Mouse (Mus musculus) testis, adult 2 months (tissue): ENCODE results near the gene Fli1. TPM values are rescaled to one million over a fixed set of nuclear protein-coding genes. Genes with fewer than 3 reads are reported as not detected.

Experiments used
- H3K27ac ChIP-seq: fragments of 200-500 bp; 2 replicates; pipeline ENCODE4 v1.5.1; 2012; ENCODE audit warnings: low read depth, low read length; ENCODE audit not compliant: control insufficient read depth, insufficient read depth
- H3K27me3 ChIP-seq: fragments of 200-500 bp; 2 replicates; pipeline ENCODE4 v1.6.1; 2012; ENCODE audit warnings: mild to moderate bottlenecking, low read length, moderate library complexity; ENCODE audit not compliant: control insufficient read depth, insufficient read depth
- H3K36me3 ChIP-seq: fragments of 200-500 bp; 2 replicates; pipeline ENCODE4 v1.6.1; 2012; ENCODE audit warnings: mild to moderate bottlenecking, low read length; ENCODE audit not compliant: control insufficient read depth, insufficient read depth
- H3K4me1 ChIP-seq: fragments of 200-500 bp; 2 replicates; pipeline ENCODE4 v1.6.1; 2012; ENCODE audit warnings: low read length; ENCODE audit not compliant: control insufficient read depth, insufficient read depth
- H3K4me3 ChIP-seq: fragments of 200-500 bp; 2 replicates; pipeline ENCODE4 v1.5.1; 2012; ENCODE audit warnings: low read depth, mild to moderate bottlenecking, low read length, moderate library complexity, mixed read lengths; ENCODE audit not compliant: control insufficient read depth
- CTCF ChIP-seq: fragments of 200-500 bp; IDR thresholded peaks from 2 replicates; pipeline ENCODE4 v1.5.1; 2012; ENCODE audit warnings: low read depth, mild to moderate bottlenecking, inconsistent platforms, low read length, moderate library complexity; ENCODE audit not compliant: control insufficient read depth, insufficient read depth, insufficient replicate concordance
- POLR2A ChIP-seq: fragments of 200-500 bp; IDR thresholded peaks from 2 replicates; pipeline ENCODE4 v1.6.1; 2012; ENCODE audit warnings: low read depth, mild to moderate bottlenecking, inconsistent platforms, low read length, moderate library complexity; ENCODE audit not compliant: control insufficient read depth
- polyA plus RNA-seq: library from polyadenylated mRNA; depleted of rRNA; stranded (reverse); fragments of >200 nt; gene quantifications from 2 replicates; pipeline ENCODE4 v1.2.3, GENCODE M21; 2012

Gene Fli1
- polyA plus RNA-seq, 1 experiment, result 0.51 TPM

DNA sequence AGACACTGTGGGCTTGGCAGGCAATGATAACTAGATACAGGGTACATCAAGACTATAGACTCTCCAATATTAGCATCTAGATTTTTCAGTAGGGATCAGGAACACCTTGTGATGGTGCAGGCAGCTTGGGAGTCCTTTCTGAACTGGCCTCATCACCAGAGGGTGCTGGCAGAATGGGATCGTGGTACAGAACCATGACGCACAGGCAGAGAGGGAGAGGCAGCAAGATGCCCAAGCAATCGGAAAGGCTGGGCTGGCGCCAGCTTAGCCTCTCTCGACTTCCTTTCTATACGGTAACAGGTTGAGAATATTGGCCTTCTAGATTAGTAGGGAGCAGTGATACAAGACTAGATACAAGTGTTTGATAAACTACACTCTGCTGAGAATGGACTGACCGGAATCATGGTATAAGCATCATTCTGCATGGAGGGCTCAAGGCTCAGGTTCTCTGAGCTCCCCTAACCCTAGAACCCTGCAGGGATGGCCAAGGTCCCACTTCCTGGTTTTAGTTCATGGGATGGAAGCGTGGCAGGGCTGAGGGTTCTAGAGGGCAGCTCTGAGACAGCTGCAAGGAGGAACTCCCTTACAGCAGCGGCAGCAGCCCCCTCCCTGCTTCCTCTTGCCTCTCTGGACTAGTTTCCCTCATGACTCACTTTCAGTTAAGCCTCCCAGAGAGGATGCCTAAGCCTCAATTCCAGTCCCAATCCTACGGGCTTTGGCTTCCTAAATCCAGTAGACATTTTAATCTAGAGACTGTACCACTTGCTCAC is 67.9 kb downstream of the Fli1 start:
- no peaks in the 10 kb centered on the region for H3K4me1 ChIP-seq
- no peaks in the 10 kb centered on the region for H3K36me3 ChIP-seq
- no peak overlapping the region for H3K27ac ChIP-seq
- TF ChIP-seq CTCF (no peak), POLR2A (no peak)
- H3K27me3 ChIP-seq, result no peaks in the 10 kb centered on the region
- no peak overlapping the region for H3K4me3 ChIP-seq

DNA sequence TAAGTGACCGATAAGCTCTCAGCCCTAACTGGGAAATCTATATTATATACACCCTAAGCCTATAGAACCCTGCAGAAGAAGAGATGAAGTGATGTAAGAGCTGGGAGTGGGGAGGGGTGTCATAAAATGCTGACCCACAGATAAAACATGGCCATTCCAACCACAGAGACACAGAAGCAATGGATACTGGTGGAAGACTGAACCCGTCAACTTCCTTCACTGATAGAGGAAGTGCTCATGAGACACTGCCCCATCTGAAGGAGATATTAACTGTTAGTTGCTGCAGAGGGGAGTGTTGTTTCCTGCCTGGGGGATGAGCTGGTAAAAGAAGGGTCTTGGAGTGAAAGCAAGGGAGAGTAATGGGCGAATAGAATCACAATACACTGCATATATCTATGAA is 70.3 kb downstream of the Fli1 start:
- H3K36me3 ChIP-seq, result no peaks in the 10 kb centered on the region
- H3K27ac ChIP-seq, result no peak overlapping the region
- no peaks in the 10 kb centered on the region for H3K4me1 ChIP-seq
- no peaks in the 10 kb centered on the region for H3K27me3 ChIP-seq
- TF ChIP-seq POLR2A, result no peak
- no peak for TF ChIP-seq CTCF
- H3K4me3 ChIP-seq, result no peak overlapping the region

DNA sequence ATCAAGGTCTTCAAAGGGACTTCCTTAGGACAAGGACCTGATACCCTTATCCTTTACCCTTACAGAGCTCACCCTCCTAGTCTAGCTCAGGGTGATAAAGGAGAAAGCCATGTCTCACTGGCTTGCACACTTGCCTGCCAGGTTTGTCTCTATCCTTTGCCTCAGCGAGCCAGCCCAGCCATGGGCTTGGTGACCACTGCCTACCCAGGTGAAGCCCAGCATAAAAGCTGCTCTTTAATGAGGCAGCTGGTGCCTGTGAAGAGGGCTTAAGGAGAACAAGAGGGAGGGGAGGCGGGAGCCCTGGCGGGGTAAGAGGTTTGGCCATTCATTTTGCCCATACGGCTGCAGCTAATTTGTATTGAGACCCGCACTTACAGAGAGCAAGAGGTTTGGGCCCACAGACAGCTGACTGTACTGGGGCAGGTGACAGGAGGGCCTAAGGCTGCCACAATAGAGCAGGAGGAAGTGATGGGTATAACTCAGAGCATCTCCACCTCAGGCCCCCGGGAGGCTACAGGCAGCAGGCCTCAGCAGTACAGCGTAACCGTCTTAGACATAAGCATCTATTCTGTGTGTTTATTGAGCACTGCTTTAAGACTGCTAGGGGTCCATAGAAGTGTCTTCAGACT is 73.4 kb downstream of the Fli1 start:
- H3K4me1 ChIP-seq, result no peaks in the 10 kb centered on the region
- H3K36me3 ChIP-seq, result no peaks in the 10 kb centered on the region
- H3K4me3 ChIP-seq, result no peak overlapping the region
- no peaks in the 10 kb centered on the region for H3K27me3 ChIP-seq
- H3K27ac ChIP-seq, result no peak overlapping the region
- TF ChIP-seq CTCF, result no peak
- no peak for TF ChIP-seq POLR2A

DNA sequence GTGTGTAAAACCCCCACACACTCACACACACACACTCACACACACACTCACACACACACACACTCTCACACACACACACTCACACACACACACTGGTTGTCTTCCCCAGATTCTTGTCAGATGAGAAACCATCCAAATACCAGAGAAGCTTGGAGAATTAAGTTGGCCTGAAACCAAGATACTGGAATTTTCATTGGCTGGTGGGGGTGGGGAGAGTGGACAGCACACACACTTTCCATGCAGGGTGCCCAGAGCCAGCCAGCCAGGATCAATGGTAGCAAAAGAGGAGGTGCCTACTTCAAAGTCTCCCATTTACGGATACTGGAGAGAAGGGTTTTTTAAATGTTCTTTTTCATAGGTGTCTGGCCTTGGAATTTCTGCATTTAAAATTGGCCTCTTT is 74.3 kb downstream of the Fli1 start:
- no peak overlapping the region for H3K4me3 ChIP-seq
- H3K27ac ChIP-seq, result no peak overlapping the region
- no peaks in the 10 kb centered on the region for H3K27me3 ChIP-seq
- TF ChIP-seq POLR2A (no peak), CTCF (no peak)
- H3K36me3 ChIP-seq, result no peaks in the 10 kb centered on the region
- no peaks in the 10 kb centered on the region for H3K4me1 ChIP-seq

- Histone ChIP-seq H3K4me1 (no peaks in the 10 kb centered on the region), H3K36me3 (no peaks in the 10 kb centered on the region), H3K27me3 (no peaks in the 10 kb centered on the region), H3K4me3 (no peak overlapping the region), H3K27ac (no peak overlapping the region)
- TF ChIP-seq POLR2A (no peak), CTCF (no peak)
Measured at GRCm38 (mm10) chr9:32467443-32467842, 75.2 kb downstream of the Fli1 start.

DNA sequence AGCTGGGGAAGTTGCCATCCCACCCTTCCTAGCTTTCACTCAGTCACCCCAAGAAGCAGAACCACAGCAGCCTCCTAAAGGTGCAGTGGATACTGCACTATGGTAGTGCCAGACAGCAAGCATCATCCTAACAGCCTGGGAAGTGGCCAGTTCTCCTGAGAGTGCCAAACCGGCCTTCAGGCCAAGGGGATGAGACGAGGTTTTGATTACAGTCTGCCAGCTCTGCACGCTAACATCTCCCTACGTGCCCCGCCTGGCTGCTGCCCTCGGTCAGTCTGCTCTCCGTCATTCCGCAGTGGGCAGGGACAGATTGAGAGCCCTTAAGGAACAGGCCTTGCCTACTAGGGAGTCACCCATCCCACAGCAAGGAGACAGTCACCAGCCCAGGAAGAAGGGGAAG is 75.8 kb downstream of the Fli1 start:
- H3K4me3 ChIP-seq, result no peak overlapping the region
- no peaks in the 10 kb centered on the region for H3K4me1 ChIP-seq
- TF ChIP-seq POLR2A (no peak), CTCF (no peak)
- no peaks in the 10 kb centered on the region for H3K36me3 ChIP-seq
- H3K27me3 ChIP-seq, result no peaks in the 10 kb centered on the region
- H3K27ac ChIP-seq, result no peak overlapping the region

DNA sequence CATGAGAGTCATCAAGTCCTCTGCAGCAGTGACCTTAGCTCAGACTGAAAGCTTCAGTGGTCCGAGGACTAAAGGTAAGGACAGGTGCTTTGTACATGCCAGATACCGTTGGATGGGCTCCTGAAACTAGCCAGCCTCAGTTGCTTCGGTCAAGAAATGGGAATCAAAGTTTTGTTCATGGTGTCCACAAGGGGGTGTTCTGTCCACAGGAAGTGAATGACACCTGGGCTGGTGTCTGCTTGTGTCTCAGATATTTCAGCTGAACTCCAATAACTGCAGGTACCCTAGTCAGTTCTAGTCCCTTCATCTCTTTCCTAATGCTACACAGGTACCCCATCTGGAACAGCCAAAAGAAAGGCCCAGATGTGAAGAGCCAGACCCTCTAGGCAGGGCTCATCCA is 86.0 kb downstream of the Fli1 start:
- no peak for TF ChIP-seq CTCF
- H3K27ac ChIP-seq, result no peak overlapping the region
- no peaks in the 10 kb centered on the region for H3K4me1 ChIP-seq
- no peak overlapping the region for H3K4me3 ChIP-seq
- no peaks in the 10 kb centered on the region for H3K36me3 ChIP-seq
- H3K27me3 ChIP-seq, result no peaks in the 10 kb centered on the region

DNA sequence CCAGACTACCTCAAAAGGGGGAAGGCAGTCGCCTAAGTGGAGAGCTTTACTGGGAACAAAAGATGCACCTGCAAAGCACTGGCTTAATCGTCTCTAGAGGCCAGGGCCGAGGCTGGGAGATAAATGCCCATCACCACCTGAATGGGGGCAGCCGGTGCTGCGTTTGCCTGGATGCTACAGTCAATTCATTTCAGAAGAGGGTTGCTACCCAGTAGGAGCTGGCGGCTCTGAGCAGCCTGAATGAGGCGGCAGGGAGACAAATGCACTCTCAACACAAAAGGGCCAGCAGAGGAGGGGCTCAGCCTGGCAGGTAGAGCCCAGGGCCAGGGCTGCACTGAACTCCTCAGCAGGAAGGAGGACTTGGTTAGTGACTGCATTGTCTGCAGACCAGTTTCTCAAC is 92.5 kb downstream of the Fli1 start:
- no peaks in the 10 kb centered on the region for H3K36me3 ChIP-seq

More for the DNA sequence above, 92.5 kb downstream of the Fli1 start:
- TF ChIP-seq CTCF (no peak), POLR2A (no peak)
- Histone ChIP-seq H3K27ac (no peak overlapping the region), H3K4me1 (no peaks in the 10 kb centered on the region), H3K27me3 (no peaks in the 10 kb centered on the region), H3K4me3 (no peak overlapping the region)
